Mouse (Mus musculus) liver, embryonic 15.5 days (tissue): ENCODE data around the gene Klf16. TPM values are rescaled to one million over a fixed set of nuclear protein-coding genes. Genes with fewer than 3 reads are reported as not detected.

Experiments used
- ATAC-seq: fragments of 200-750 bp; cut with Nextera tagmentation; 2 replicates; pipeline ENCODE4 v1.8.0; 2017; ENCODE audit warnings: moderate number of reproducible peaks, mild to moderate bottlenecking, moderate library complexity; ENCODE audit not compliant: insufficient read depth
- H3K27ac ChIP-seq: fragments of 300-500 bp; sonication (generic); replicated peaks from 2 replicates; pipeline ENCODE4 v1.5.1; 2015; ENCODE audit warnings: mild to moderate bottlenecking, inconsistent platforms
- H3K27me3 ChIP-seq: fragments of 300-500 bp; sonication (generic); 2 replicates; pipeline ENCODE4 v1.6.1; 2015; ENCODE audit warnings: mild to moderate bottlenecking, inconsistent platforms
- H3K36me3 ChIP-seq: fragments of 300-500 bp; sonication (generic); replicated peaks from 2 replicates; pipeline ENCODE4 v1.6.1; 2015; ENCODE audit warnings: moderate library complexity, mild to moderate bottlenecking, inconsistent platforms
- H3K4me1 ChIP-seq: fragments of 300-500 bp; sonication (generic); replicated peaks from 2 replicates; pipeline ENCODE4 v1.6.1; 2015; ENCODE audit warnings: inconsistent platforms
- H3K4me2 ChIP-seq: fragments of 300-500 bp; sonication (generic); 2 replicates; pipeline ENCODE4 v1.6.1; 2015; ENCODE audit warnings: moderate library complexity, mild to moderate bottlenecking, inconsistent platforms
- H3K4me3 ChIP-seq: fragments of 300-500 bp; sonication (generic); replicated peaks from 2 replicates; pipeline ENCODE4 v1.5.1; 2015; ENCODE audit warnings: mild to moderate bottlenecking, inconsistent platforms
- H3K9ac ChIP-seq: fragments of 300-500 bp; sonication (generic); 2 replicates; pipeline ENCODE4 v1.6.1; 2015; ENCODE audit warnings: moderate library complexity, mild to moderate bottlenecking, inconsistent platforms
- H3K9me3 ChIP-seq: fragments of 300-500 bp; sonication (generic); replicated peaks from 2 replicates; pipeline ENCODE4 v1.6.1; 2016; ENCODE audit warnings: inconsistent platforms
- WGBS: fragments of 180-500 bp; shearing (Covaris S2); methylation state at CpG from one replicate; pipeline ENCODE4 v1.1.7; 2015; ENCODE audit warnings: mixed read lengths; ENCODE audit not compliant: insufficient replicate concordance; 5-methylcytosine and 5-hydroxymethylcytosine counted together
- polyA plus RNA-seq: library from polyadenylated mRNA; unstranded; fragments of >200 nt; fragmentation: Nextera tagmentation; extraction: Ambion mirVana; gene quantifications from 2 replicates; pipeline ENCODE4 v1.2.1, GENCODE M21; 2015

Gene Klf16
- polyA plus RNA-seq, 1 experiment from 2014 or later = 12.1 TPM

GRCm38 (mm10) chr10:80604988-80605387 is 27.9 kb upstream of the Klf16 start:
- H3K4me3 ChIP-seq = peak overlapping the region; percentile 73; the same call in 1 of the 2 replicates
- H3K36me3 ChIP-seq = peaks cover 43% of the 10 kb centered on the region
- WGBS = 73% methylated on average over 2 of the region's 2 CpGs
- H3K9me3 ChIP-seq = no peaks in the 10 kb centered on the region
- ATAC-seq = no peak
- H3K27me3 ChIP-seq = no peaks in the 10 kb centered on the region
- H3K9ac ChIP-seq = peak overlapping the region; percentile 18
- H3K4me2 ChIP-seq = peak overlapping the region; percentile 85
- H3K27ac ChIP-seq = peak overlapping the region; percentile 94
- peaks cover 76% of the 10 kb centered on the region for H3K4me1 ChIP-seq

- WGBS = 26% methylated on average over 7 of the region's 7 CpGs
- ATAC-seq = peak; percentile 73
- Histone ChIP-seq H3K9me3 (no peaks in the 10 kb centered on the region), H3K27me3 (no peaks in the 10 kb centered on the region), H3K27ac (peak overlapping the region; percentile 94), H3K36me3 (peaks cover 34% of the 10 kb centered on the region), H3K4me3 (peak overlapping the region; percentile 73), H3K4me2 (peak overlapping the region; percentile 85), H3K9ac (peak overlapping the region; percentile 68), H3K4me1 (peaks cover 79% of the 10 kb centered on the region)
Measured at GRCm38 (mm10) chr10:80604001-80604509, 26.9 kb upstream of the Klf16 start.

GRCm38 (mm10) chr10:80603364-80603763 is 26.2 kb upstream of the Klf16 start:
- Histone ChIP-seq H3K9me3 (no peaks in the 10 kb centered on the region), H3K36me3 (peaks cover 27% of the 10 kb centered on the region), H3K27ac (peak overlapping the region; percentile 94), H3K27me3 (no peaks in the 10 kb centered on the region), H3K4me2 (peak overlapping the region; percentile 85), H3K9ac (peak overlapping the region; percentile 68), H3K4me1 (peaks cover 82% of the 10 kb centered on the region), H3K4me3 (peak overlapping the region; percentile 73)
- peak; percentile 10; the same call in 1 of the 2 replicates for ATAC-seq
- 15% methylated on average over 7 of the region's 7 CpGs for WGBS

GRCm38 (mm10) chr10:80602698-80603325 is 25.7 kb upstream of the Klf16 start, which contains the start of the genes Scamp4 and Adat3:
Gene Scamp4 (plus strand): TSS chr10:80602872.
Gene Adat3 (plus strand): TSS chr10:80602880.
- peak within 1 kb of the TSS; percentile 68 for H3K9ac ChIP-seq
- H3K4me2 ChIP-seq = peak within 1 kb of the TSS; percentile 85
- no peaks in the 10 kb centered on the region for H3K27me3 ChIP-seq
- peaks cover 82% of the 10 kb centered on the region for H3K4me1 ChIP-seq
- under 1% methylated on average over 54 of the region's 54 CpGs for WGBS
- H3K9me3 ChIP-seq = no peaks in the 10 kb centered on the region
- H3K36me3 ChIP-seq = peaks cover 21% of the 10 kb centered on the region
- peak within 1 kb of the TSS; percentile 94 for H3K27ac ChIP-seq
- ATAC-seq = peak; percentile 87
- H3K4me3 ChIP-seq = peak within 1 kb of the TSS; percentile 73

- Histone ChIP-seq H3K4me3 (no peak overlapping the region), H3K4me2 (no peak overlapping the region), H3K27me3 (no peaks in the 10 kb centered on the region), H3K9ac (no peak overlapping the region), H3K36me3 (no peaks in the 10 kb centered on the region), H3K27ac (no peak overlapping the region), H3K9me3 (no peaks in the 10 kb centered on the region), H3K4me1 (peaks cover 43% of the 10 kb centered on the region)
- ATAC-seq = no peak
- 52% methylated on average over 4 of the region's 4 CpGs for WGBS
Measured at GRCm38 (mm10) chr10:80596318-80596717, 19.2 kb upstream of the Klf16 start.

GRCm38 (mm10) chr10:80589879-80590854 is 13.0 kb upstream of the Klf16 start, which contains the start of gene Abhd17a:
Gene Abhd17a (minus strand): TSS chr10:80590341.
- Histone ChIP-seq H3K4me1 (peaks cover 57% of the 10 kb centered on the region), H3K9ac (peak within 1 kb of the TSS; percentile 95), H3K4me3 (peak within 1 kb of the TSS; percentile 92), H3K27ac (peak within 1 kb of the TSS; percentile 78), H3K4me2 (peak within 1 kb of the TSS; percentile 93), H3K9me3 (no peaks in the 10 kb centered on the region), H3K36me3 (peaks cover 14% of the 10 kb centered on the region; the same call in 1 of the 2 replicates), H3K27me3 (no peaks in the 10 kb centered on the region)
- WGBS = under 1% methylated on average over 73 of the region's 73 CpGs
- peak; percentile 95 for ATAC-seq

GRCm38 (mm10) chr10:80589127-80589878 is 12.2 kb upstream of the Klf16 start:
- peaks cover 65% of the 10 kb centered on the region for H3K4me1 ChIP-seq
- H3K27me3 ChIP-seq = no peaks in the 10 kb centered on the region
- peak overlapping the region; percentile 78 for H3K27ac ChIP-seq
- no peaks in the 10 kb centered on the region for H3K9me3 ChIP-seq
- H3K4me2 ChIP-seq = peak overlapping the region; percentile 93
- ATAC-seq = no peak
- peak overlapping the region; percentile 92 for H3K4me3 ChIP-seq
- WGBS = 7% methylated on average over 12 of the region's 12 CpGs
- H3K9ac ChIP-seq = peak overlapping the region; percentile 95
- peaks cover 22% of the 10 kb centered on the region; the same call in 1 of the 2 replicates for H3K36me3 ChIP-seq

- 0 out of 2 replicates have a peak overlapping the region, but pooled peaks have one; percentile 16 for H3K27ac ChIP-seq
- no peaks in the 10 kb centered on the region for H3K9me3 ChIP-seq
- no peaks in the 10 kb centered on the region for H3K27me3 ChIP-seq
- H3K4me2 ChIP-seq = no peak overlapping the region
- no peak overlapping the region for H3K4me3 ChIP-seq
- ATAC-seq = no peak
- H3K9ac ChIP-seq = no peak overlapping the region; the same call in 1 of the 2 replicates
- WGBS = 58% methylated on average over 4 of the region's 4 CpGs
- peaks cover 39% of the 10 kb centered on the region for H3K36me3 ChIP-seq
- peaks cover 77% of the 10 kb centered on the region for H3K4me1 ChIP-seq
Measured at GRCm38 (mm10) chr10:80587305-80587657, 10.2 kb upstream of the Klf16 start.

- no peak for ATAC-seq
- H3K9me3 ChIP-seq = no peaks in the 10 kb centered on the region
- H3K36me3 ChIP-seq = peaks cover 42% of the 10 kb centered on the region
- H3K27me3 ChIP-seq = no peaks in the 10 kb centered on the region
- 91% methylated on average over 47 of the region's 51 CpGs for WGBS
- no peak overlapping the region; the same call in 1 of the 2 replicates for H3K9ac ChIP-seq
- H3K4me2 ChIP-seq = no peak overlapping the region
- peaks cover 77% of the 10 kb centered on the region for H3K4me1 ChIP-seq
- H3K27ac ChIP-seq = 0 out of 2 replicates have a peak overlapping the region, but pooled peaks have one; percentile 16
- no peak overlapping the region for H3K4me3 ChIP-seq
Measured at GRCm38 (mm10) chr10:80586407-80587304, 9.5 kb upstream of the Klf16 start.
